ENCODE assay signal across 26 mouse cellular contexts in the genomic region with DNA sequence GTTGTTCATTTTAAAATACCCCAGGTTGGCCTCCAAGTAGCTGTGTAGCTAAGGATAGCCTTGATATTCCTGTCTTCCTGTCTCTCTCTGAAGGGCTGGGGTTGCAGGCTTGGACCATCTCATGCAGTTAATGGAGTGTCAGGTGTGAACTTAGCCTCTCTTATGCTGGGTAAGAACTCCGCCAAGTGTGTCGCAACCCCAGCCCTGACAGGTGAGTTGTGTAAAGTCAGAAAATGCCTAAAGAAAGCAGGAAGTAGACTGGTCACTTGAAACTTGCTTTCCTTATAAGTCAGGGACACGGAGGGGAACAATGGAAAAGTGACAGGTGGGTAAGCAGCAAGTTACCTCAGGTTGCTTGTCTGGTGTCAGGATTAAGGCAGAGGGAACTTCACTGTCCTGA. TPM values are rescaled to one million over a fixed set of nuclear protein-coding genes. Genes with fewer than 3 reads are reported as not detected.
DNase-seq lines count a peak whose midpoint lies in the region; ATAC-seq lines count a peak whose summit lies in the region.
"Had no signal": no experiment of that assay in that cellular context is flagged by ENCODE, and none has a peak within 500 bp of the region (broad histone marks: within the 10 kb centered on the region; RNA-seq: fewer than 3 reads in every experiment).

No protein-coding gene starts in this region.

- H3K27me3 ChIP-seq in intestine, embryonic 16.5 days (replicated peaks; ENCODE audit: control insufficient read depth, insufficient read depth, low read length): no peaks in the 10 kb centered on the region
- no peaks in the 10 kb centered on the region for H3K27me3 ChIP-seq in lung, embryonic 15.5 days
- no peaks in the 10 kb centered on the region for H3K27me3 ChIP-seq in hindbrain, embryonic 13.5 days
- H3K27me3 ChIP-seq: heart, embryonic 12.5 days; hindbrain, embryonic 15.5 days; limb, embryonic 13.5 days; midbrain, embryonic 15.5 days had no signal

- H3K9me3 ChIP-seq in intestine, embryonic 16.5 days (ENCODE audit: control insufficient read depth, low read length): no peaks in the 10 kb centered on the region
- H3K9me3 ChIP-seq in lung, embryonic 15.5 days: no peaks in the 10 kb centered on the region
- no peaks in the 10 kb centered on the region for H3K9me3 ChIP-seq in hindbrain, embryonic 13.5 days
- H3K9me3 ChIP-seq: heart, embryonic 12.5 days; hindbrain, embryonic 15.5 days; limb, embryonic 13.5 days; midbrain, embryonic 10.5 days; midbrain, embryonic 15.5 days had no signal

- 73% methylated on average over 3 of the region's 3 CpGs for WGBS in intestine, embryonic 16.5 days
- 73% methylated on average over 3 of the region's 3 CpGs for WGBS in lung, embryonic 15.5 days
- 89% methylated on average over 3 of the region's 3 CpGs for WGBS in hindbrain, embryonic 13.5 days

- no peak overlapping the region for H3K4me3 ChIP-seq in intestine, embryonic 16.5 days (ENCODE audit: low read length)
- no peak overlapping the region for H3K4me3 ChIP-seq in lung, embryonic 15.5 days
- H3K4me3 ChIP-seq in hindbrain, embryonic 13.5 days: no peak overlapping the region
- H3K4me3 ChIP-seq: heart, embryonic 12.5 days; hindbrain, embryonic 15.5 days; limb, embryonic 13.5 days; midbrain, embryonic 10.5 days; midbrain, embryonic 15.5 days had no signal

- peak; percentile 48 for ATAC-seq in intestine, embryonic 16.5 days
- ATAC-seq in lung, embryonic 15.5 days (ENCODE audit: borderline replicate concordance, extremely low read depth, low FRiP score, low TSS enrichment): no peak
- no peak for ATAC-seq in hindbrain, embryonic 13.5 days (ENCODE audit: low FRiP score)
- ATAC-seq: CD4-positive, CD25-positive, alpha-beta regulatory T cell, adult 4 months; forebrain, embryonic 14.5 days; inflammation-experienced regulatory T-cells, adult 6 months; midbrain, embryonic 15.5 days had no signal

- no peak overlapping the region for H3K27ac ChIP-seq in intestine, embryonic 16.5 days (ENCODE audit: low read length)
- H3K27ac ChIP-seq in lung, embryonic 15.5 days: 0 out of 2 replicates have a peak overlapping the region, but pooled peaks have one; percentile 5
- H3K27ac ChIP-seq in hindbrain, embryonic 13.5 days: no peak overlapping the region
- H3K27ac ChIP-seq: hindbrain, embryonic 15.5 days; kidney, postnatal 0 days; limb, embryonic 13.5 days; liver, embryonic 14.5 days; midbrain, embryonic 10.5 days; midbrain, embryonic 15.5 days had no signal

- no peak overlapping the region for H3K4me2 ChIP-seq in intestine, embryonic 16.5 days (ENCODE audit: low read depth, low read length)
- no peak overlapping the region for H3K4me2 ChIP-seq in lung, embryonic 15.5 days
- H3K4me2 ChIP-seq in hindbrain, embryonic 13.5 days: no peak overlapping the region
- H3K4me2 ChIP-seq: heart, embryonic 12.5 days; hindbrain, embryonic 15.5 days; limb, embryonic 13.5 days; midbrain, embryonic 15.5 days had no signal

- no peak overlapping the region for H3K9ac ChIP-seq in intestine, embryonic 16.5 days (ENCODE audit: low read depth, low read length)
- no peak overlapping the region for H3K9ac ChIP-seq in lung, embryonic 15.5 days
- H3K9ac ChIP-seq in hindbrain, embryonic 13.5 days: no peak overlapping the region
- H3K9ac ChIP-seq: heart, embryonic 12.5 days; hindbrain, embryonic 15.5 days; limb, embryonic 13.5 days; liver, embryonic 14.5 days; midbrain, embryonic 15.5 days had no signal

- H3K36me3 ChIP-seq in intestine, embryonic 16.5 days (ENCODE audit: control insufficient read depth, insufficient read depth, low read length): no peaks in the 10 kb centered on the region
- no peaks in the 10 kb centered on the region for H3K36me3 ChIP-seq in lung, embryonic 15.5 days
- H3K36me3 ChIP-seq in hindbrain, embryonic 13.5 days: no peaks in the 10 kb centered on the region
- H3K36me3 ChIP-seq: heart, embryonic 12.5 days; hindbrain, embryonic 15.5 days; limb, embryonic 13.5 days; midbrain, embryonic 10.5 days; midbrain, embryonic 15.5 days had no signal

- DNase-seq in fat pad, adult 2 months (ENCODE audit: extremely low read depth, low read depth, low spot score): peak; percentile 90
- DNase-seq in lung, postnatal 25 days (ENCODE audit: low spot score): peak; percentile 75
- DNase-seq in cerebellum, postnatal 14 days: no peak
- no peak for DNase-seq in testis, postnatal 14 days (ENCODE audit: low spot score)
- DNase-seq in heart, adult 8-10 months (ENCODE audit: low spot score): no peak
- DNase-seq: adrenal gland, postnatal 25 days; cerebellum, adult 11-12 months; cerebellum, adult 9-11 months; gastrocnemius, postnatal 36 days; heart, adult 18-20 months; heart, postnatal 4 days; kidney, adult 8-10 months; spleen, adult 18-20 months had no signal

- H3K4me1 ChIP-seq in intestine, embryonic 16.5 days (ENCODE audit: control insufficient read depth, insufficient read depth, low read length): no peaks in the 10 kb centered on the region
- peaks cover 8% of the 10 kb centered on the region; the same call in 1 of the 2 replicates for H3K4me1 ChIP-seq in lung, embryonic 15.5 days
- no peaks in the 10 kb centered on the region for H3K4me1 ChIP-seq in hindbrain, embryonic 13.5 days (replicated peaks)
- H3K4me1 ChIP-seq: hindbrain, embryonic 15.5 days; limb, embryonic 13.5 days; midbrain, embryonic 10.5 days; midbrain, embryonic 15.5 days had no signal

RNA-seq across cellular contexts. Expression of a gene that starts 40.1 kb away (rescaled TPM):
- 121 and 129 TPM in 2 replicates for polyA plus RNA-seq in intestine, embryonic 16.5 days (2015; fragmentation: Nextera tagmentation; extraction: Ambion mirVana)
- polyA plus RNA-seq in lung, embryonic 15.5 days (2015; fragmentation: Nextera tagmentation; extraction: Ambion mirVana): 193 and 197 TPM in 2 replicates
- 10 to 100 TPM; 49.7 to 54.4 (median 53.0) TPM for total RNA-seq in heart, adult 8-10 months (2022)
- 176 and 187 TPM in 2 replicates for polyA plus RNA-seq in hindbrain, embryonic 13.5 days (2015; fragmentation: Nextera tagmentation; extraction: Ambion mirVana)

Comparison
In these comparisons a context has a peak if more than half of its experiments do, and no peak if none do; other contexts are left out.
1. DNase-seq: peak in fat pad, adult 2 months (single experiment) and lung, postnatal 25 days (single experiment); none in cerebellum, postnatal 14 days (0 of 2), testis, postnatal 14 days (single experiment) and heart, adult 8-10 months (single experiment).